Comparison of ENCODE assay signal across 34 mouse cellular contexts in the genomic region with DNA sequence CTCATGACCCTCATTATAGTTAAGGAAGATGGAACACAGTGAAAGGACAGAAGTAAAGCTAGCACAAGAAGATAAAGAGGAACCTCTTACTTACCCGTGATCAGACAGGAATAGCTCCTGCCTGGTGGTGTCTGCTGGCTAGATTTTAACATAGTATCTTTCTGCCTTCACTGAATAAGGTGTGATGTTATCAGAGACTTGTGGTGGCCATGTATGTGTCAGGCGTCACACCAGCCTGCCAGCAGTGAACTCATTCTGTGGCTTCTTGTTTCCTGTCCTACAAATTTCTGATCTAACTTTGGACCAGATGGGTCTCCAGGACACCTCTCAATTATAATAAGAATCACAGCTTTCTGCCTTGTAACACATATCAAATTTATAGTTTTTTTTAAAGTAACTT.
DNase-seq lines count a peak whose midpoint lies in the region; ATAC-seq lines count a peak whose summit lies in the region.
"Had no signal": no experiment of that assay in that cellular context is flagged by ENCODE, and none has a peak within 500 bp of the region (broad histone marks: within the 10 kb centered on the region; RNA-seq: fewer than 3 reads in every experiment).

No protein-coding gene starts in this region.

- H3K27ac ChIP-seq in heart, embryonic 12.5 days (ENCODE audit: poor library complexity, severe bottlenecking): no peak overlapping the region
- H3K27ac ChIP-seq in intestine, embryonic 16.5 days (ENCODE audit: low read length): no peak overlapping the region
- H3K27ac ChIP-seq: embryonic facial prominence, embryonic 12.5 days; heart, adult 2 months; heart, embryonic 13.5 days; hindbrain, embryonic 10.5 days; hindbrain, embryonic 15.5 days; intestine, embryonic 15.5 days; layer of hippocampus, adult 2 months; left cerebral cortex, adult 2 months; limb, embryonic 12.5 days; liver, embryonic 15.5 days; midbrain, embryonic 13.5 days; neural tube, embryonic 15.5 days had no signal

- no peaks in the 10 kb centered on the region for H3K4me1 ChIP-seq in heart, embryonic 12.5 days (replicated peaks)
- no peaks in the 10 kb centered on the region for H3K4me1 ChIP-seq in intestine, embryonic 16.5 days (ENCODE audit: control insufficient read depth, insufficient read depth, low read length)
- H3K4me1 ChIP-seq: embryonic facial prominence, embryonic 12.5 days; heart, embryonic 13.5 days; hindbrain, embryonic 10.5 days; hindbrain, embryonic 15.5 days; intestine, embryonic 15.5 days; limb, embryonic 12.5 days; liver, embryonic 15.5 days; midbrain, embryonic 13.5 days; neural tube, embryonic 15.5 days had no signal

- H3K9ac ChIP-seq in heart, embryonic 12.5 days: no peak overlapping the region
- H3K9ac ChIP-seq in intestine, embryonic 16.5 days (ENCODE audit: low read depth, low read length): no peak overlapping the region
- H3K9ac ChIP-seq: embryonic facial prominence, embryonic 12.5 days; heart, embryonic 13.5 days; hindbrain, embryonic 15.5 days; intestine, embryonic 15.5 days; limb, embryonic 12.5 days; liver, embryonic 15.5 days; lung, embryonic 14.5 days; midbrain, embryonic 13.5 days; neural tube, embryonic 15.5 days had no signal

- WGBS in heart, embryonic 12.5 days: 43% methylated on average over 2 of the region's 2 CpGs
- WGBS in intestine, embryonic 16.5 days: 65% methylated on average over 2 of the region's 2 CpGs

- peak; percentile 33; the same call in 1 of the 2 replicates for ATAC-seq in megakaryocyte, adult 5-6 weeks (ENCODE audit: poor library complexity, severe bottlenecking)
- ATAC-seq in heart, embryonic 12.5 days (ENCODE audit: insufficient number of reproducible peaks, low FRiP score): no peak
- no peak for ATAC-seq in intestine, embryonic 16.5 days
- ATAC-seq: forebrain, embryonic 14.5 days; intestine, embryonic 15.5 days; midbrain, embryonic 13.5 days had no signal

- peak; percentile 13 for DNase-seq in CD4-positive helper T cell, adult 2 months (ENCODE audit: low read depth, low spot score)
- peak; percentile 19 for DNase-seq in T-cell, adult 2 months (ENCODE audit: low spot score)
- DNase-seq in kidney, postnatal 10 days: no peak
- DNase-seq in urinary bladder, adult 18-20 months (ENCODE audit: low spot score in 2 of 2): no peak
- DNase-seq: adrenal gland, adult 8-10 months; B cell, adult 2 months; cerebellum, adult 2 months; cerebellum, postnatal 25 days; gastrocnemius, postnatal 25 days; heart, adult 2 months; heart, postnatal 10 days; kidney, adult 9 months; kidney, postnatal 25 days; lung, embryonic 14.5 days; lung, postnatal 14 days; retina, postnatal 1 day; right cerebral cortex, postnatal 14 days; thymus, postnatal 14 days had no signal

- H3K36me3 ChIP-seq in heart, embryonic 12.5 days: no peaks in the 10 kb centered on the region
- H3K36me3 ChIP-seq in intestine, embryonic 16.5 days (ENCODE audit: control insufficient read depth, insufficient read depth, low read length): no peaks in the 10 kb centered on the region
- H3K36me3 ChIP-seq: embryonic facial prominence, embryonic 12.5 days; heart, embryonic 13.5 days; hindbrain, embryonic 10.5 days; hindbrain, embryonic 15.5 days; intestine, embryonic 15.5 days; limb, embryonic 12.5 days; liver, embryonic 15.5 days; midbrain, embryonic 13.5 days; neural tube, embryonic 15.5 days had no signal

- no peaks in the 10 kb centered on the region for H3K9me3 ChIP-seq in heart, embryonic 12.5 days (replicated peaks)
- H3K9me3 ChIP-seq in intestine, embryonic 16.5 days (ENCODE audit: control insufficient read depth, low read length): no peaks in the 10 kb centered on the region
- H3K9me3 ChIP-seq: embryonic facial prominence, embryonic 12.5 days; heart, embryonic 13.5 days; hindbrain, embryonic 10.5 days; hindbrain, embryonic 15.5 days; intestine, embryonic 15.5 days; limb, embryonic 12.5 days; liver, embryonic 15.5 days; megakaryocyte, embryonic 14.5 days; midbrain, embryonic 13.5 days; neural tube, embryonic 15.5 days had no signal

- no peaks in the 10 kb centered on the region for H3K27me3 ChIP-seq in heart, embryonic 12.5 days (replicated peaks)
- no peaks in the 10 kb centered on the region for H3K27me3 ChIP-seq in intestine, embryonic 16.5 days (replicated peaks; ENCODE audit: control insufficient read depth, insufficient read depth, low read length)
- H3K27me3 ChIP-seq: embryonic facial prominence, embryonic 12.5 days; heart, embryonic 13.5 days; hindbrain, embryonic 15.5 days; intestine, embryonic 15.5 days; liver, embryonic 15.5 days; megakaryocyte, embryonic 14.5 days; midbrain, embryonic 13.5 days; neural tube, embryonic 15.5 days had no signal

- no peak overlapping the region for H3K4me2 ChIP-seq in heart, embryonic 12.5 days
- no peak overlapping the region for H3K4me2 ChIP-seq in intestine, embryonic 16.5 days (ENCODE audit: low read depth, low read length)
- H3K4me2 ChIP-seq: embryonic facial prominence, embryonic 12.5 days; heart, embryonic 13.5 days; hindbrain, embryonic 15.5 days; intestine, embryonic 15.5 days; limb, embryonic 12.5 days; liver, embryonic 15.5 days; lung, embryonic 14.5 days; midbrain, embryonic 13.5 days; neural tube, embryonic 15.5 days had no signal

- no peak overlapping the region for H3K4me3 ChIP-seq in heart, embryonic 12.5 days
- no peak overlapping the region for H3K4me3 ChIP-seq in intestine, embryonic 16.5 days (ENCODE audit: low read length)
- H3K4me3 ChIP-seq: embryonic facial prominence, embryonic 12.5 days; heart, adult 2 months; heart, embryonic 13.5 days; hindbrain, embryonic 10.5 days; hindbrain, embryonic 15.5 days; intestine, embryonic 15.5 days; layer of hippocampus, adult 2 months; left cerebral cortex, adult 2 months; limb, embryonic 12.5 days; liver, embryonic 15.5 days; megakaryocyte, embryonic 14.5 days; midbrain, embryonic 13.5 days; neural tube, embryonic 15.5 days had no signal

Comparison
In these comparisons a context has a peak if more than half of its experiments do, and no peak if none do; other contexts are left out.
1. DNase-seq: peak in CD4-positive helper T cell, adult 2 months (single experiment) and T-cell, adult 2 months (single experiment); none in kidney, postnatal 10 days (single experiment) and urinary bladder, adult 18-20 months (0 of 2).